Mouse (Mus musculus): ENCODE measurements around the gene Zzef1. TPM values are rescaled to one million over a fixed set of nuclear protein-coding genes. Genes with fewer than 3 reads are reported as not detected.

Gene Zzef1
- total RNA-seq, 2 experiments from 2014 or later, result 44.5 to 48.6 TPM

- no peak overlapping the region for H3K4me3 ChIP-seq
- no peak for DNase-seq (ENCODE audit: extremely low spot score in 1 of 2, low spot score in 2 of 2)
- H3K27ac ChIP-seq, result no peak overlapping the region
- TF ChIP-seq CTCF (IDR thresholded peaks at IDR 0.05), result no peak
- intact Hi-C loops (cut with DNase I), result loop anchor here (10.0 kb wide), 1 partner anchor 276 kb away; no protein-coding TSS in a partner anchor
Observed at GRCm38 (mm10) chr11:72850419-72851131, 54.5 kb downstream of the Zzef1 start.

GRCm38 (mm10) chr11:72851214-72851613, 55.2 kb downstream of the Zzef1 start:
- DNase-seq (ENCODE audit: extremely low spot score in 1 of 2, low spot score in 2 of 2), result no peak
- H3K4me3 ChIP-seq, result no peak overlapping the region
- intact Hi-C loops (cut with DNase I), result loop anchor here (10.0 kb wide), 1 partner anchor 276 kb away; no protein-coding TSS in a partner anchor
- no peak for TF ChIP-seq CTCF (IDR thresholded peaks at IDR 0.05)
- peak overlapping the region; percentile 10; the same call in 1 of the 2 replicates for H3K27ac ChIP-seq

GRCm38 (mm10) chr11:72852122-72852521, 56.1 kb downstream of the Zzef1 start:
- H3K4me3 ChIP-seq, result no peak overlapping the region

GRCm38 (mm10) chr11:72853086-72853485, 57.1 kb downstream of the Zzef1 start:
- H3K4me3 ChIP-seq, result no peak overlapping the region
- DNase-seq (ENCODE audit: extremely low spot score in 1 of 2, low spot score in 2 of 2), result peak; percentile 27 to 33
- intact Hi-C loops (cut with DNase I), result loop anchor here (10.0 kb wide), 1 partner anchor 278 kb away; no protein-coding TSS in a partner anchor
- H3K27ac ChIP-seq, result peak overlapping the region; percentile 13; the same call in 1 of the 2 replicates
- no peak for TF ChIP-seq CTCF (IDR thresholded peaks at IDR 0.05)

More at GRCm38 (mm10) chr11:72852122-72852521, 56.1 kb downstream of the Zzef1 start:
- no peak for TF ChIP-seq CTCF (IDR thresholded peaks at IDR 0.05)
- no peak for DNase-seq (ENCODE audit: extremely low spot score in 1 of 2, low spot score in 2 of 2)
- H3K27ac ChIP-seq, result peak overlapping the region; percentile 28; the same call in 1 of the 2 replicates
- intact Hi-C loops (cut with DNase I), result loop anchor here (10.0 kb wide), 1 partner anchor 277 kb away; no protein-coding TSS in a partner anchor

GRCm38 (mm10) chr11:72854251-72854650, 58.2 kb downstream of the Zzef1 start:
- H3K4me3 ChIP-seq, result no peak overlapping the region
- no peak overlapping the region for H3K27ac ChIP-seq
- TF ChIP-seq CTCF (IDR thresholded peaks at IDR 0.05), result no peak
- no peak for DNase-seq (ENCODE audit: extremely low spot score in 1 of 2, low spot score in 2 of 2)
- intact Hi-C loops (cut with DNase I), result loop anchor here (10.0 kb wide), 1 partner anchor 279 kb away; no protein-coding TSS in a partner anchor

- no peak for DNase-seq (ENCODE audit: extremely low spot score in 1 of 2, low spot score in 2 of 2)
- H3K27ac ChIP-seq, result no peak overlapping the region
- no peak for TF ChIP-seq CTCF (IDR thresholded peaks at IDR 0.05)
- intact Hi-C loops (cut with DNase I), result loop anchor here (10.0 kb wide), 1 partner anchor 282 kb away; no protein-coding TSS in a partner anchor
- H3K4me3 ChIP-seq, result no peak overlapping the region
Observed at GRCm38 (mm10) chr11:72856764-72857163, 60.7 kb downstream of the Zzef1 start.

GRCm38 (mm10) chr11:72861236-72861635, 65.2 kb downstream of the Zzef1 start:
- intact Hi-C loops (cut with DNase I), result no loop called here
- no peak for DNase-seq (ENCODE audit: extremely low spot score in 1 of 2, low spot score in 2 of 2)
- H3K27ac ChIP-seq, result peak overlapping the region; percentile 24; the same call in 1 of the 2 replicates

GRCm38 (mm10) chr11:72866446-72866845, 70.4 kb downstream of the Zzef1 start:
- DNase-seq (ENCODE audit: extremely low spot score in 1 of 2, low spot score in 2 of 2), result no peak
- intact Hi-C loops (cut with DNase I), result no loop called here
- Histone ChIP-seq H3K4me3 (no peak overlapping the region), H3K27ac (no peak overlapping the region)
- no peak for TF ChIP-seq CTCF (IDR thresholded peaks at IDR 0.05)

More at GRCm38 (mm10) chr11:72861236-72861635, 65.2 kb downstream of the Zzef1 start:
- TF ChIP-seq CTCF (IDR thresholded peaks at IDR 0.05), result no peak
- H3K4me3 ChIP-seq, result no peak overlapping the region

GRCm38 (mm10) chr11:72872061-72872460, 76.0 kb downstream of the Zzef1 start:
- TF ChIP-seq CTCF (IDR thresholded peaks at IDR 0.05), result no peak
- Histone ChIP-seq H3K4me3 (no peak overlapping the region), H3K27ac (no peak overlapping the region)
- DNase-seq (ENCODE audit: extremely low spot score in 1 of 2, low spot score in 2 of 2), result no peak
- intact Hi-C loops (cut with DNase I), result no loop called here

- DNase-seq (ENCODE audit: extremely low spot score in 1 of 2, low spot score in 2 of 2), result no peak
- Histone ChIP-seq H3K27ac (no peak overlapping the region), H3K4me3 (no peak overlapping the region)
- no peak for TF ChIP-seq CTCF (IDR thresholded peaks at IDR 0.05)
- intact Hi-C loops (cut with DNase I), result no loop called here
Observed at GRCm38 (mm10) chr11:72892623-72893022, 96.6 kb downstream of the Zzef1 start.

GRCm38 (mm10) chr11:72908391-72908790, 112.4 kb downstream of the Zzef1 start:
- DNase-seq (ENCODE audit: extremely low spot score in 1 of 2, low spot score in 2 of 2), result no peak
- TF ChIP-seq CTCF (IDR thresholded peaks at IDR 0.05), result no peak
- Histone ChIP-seq H3K4me3 (no peak overlapping the region), H3K27ac (no peak overlapping the region)
- intact Hi-C loops (cut with DNase I), result no loop called here

GRCm38 (mm10) chr11:72917299-72917996, 121.4 kb downstream of the Zzef1 start:
- H3K27ac ChIP-seq, result no peak overlapping the region
- no peak for TF ChIP-seq CTCF (IDR thresholded peaks at IDR 0.05)
- no peak overlapping the region for H3K4me3 ChIP-seq
- intact Hi-C loops (cut with DNase I), result no loop called here
- DNase-seq (ENCODE audit: extremely low spot score in 1 of 2, low spot score in 2 of 2), result no peak

Data from left cerebral cortex, adult 2 months (tissue).